Mouse (Mus musculus) neural tube, embryonic 14.5 days (tissue): ENCODE data around the gene Ndufab1. TPM values are rescaled to one million over a fixed set of nuclear protein-coding genes. Genes with fewer than 3 reads are reported as not detected.

ENCODE experiments used
- ATAC-seq: fragments of 200-750 bp; cut with Nextera tagmentation; 2 replicates; pipeline ENCODE4 v1.8.0; 2017; ENCODE audit warnings: low read depth, mild to moderate bottlenecking, moderate TSS enrichment, moderate library complexity
- H3K27ac ChIP-seq: fragments of 300-500 bp; sonication (generic); 2 replicates; pipeline ENCODE4 v1.5.1; 2014; ENCODE audit warnings: low read depth, mild to moderate bottlenecking, control low read depth, low read length, moderate library complexity, mixed read lengths
- H3K27me3 ChIP-seq: fragments of 300-500 bp; sonication (generic); 2 replicates; pipeline ENCODE4 v1.6.1; 2014; ENCODE audit warnings: low read length; ENCODE audit not compliant: control insufficient read depth, insufficient read depth
- H3K36me3 ChIP-seq: fragments of 300-500 bp; sonication (generic); 2 replicates; pipeline ENCODE4 v1.6.1; 2014; ENCODE audit warnings: low read length, mixed read lengths; ENCODE audit not compliant: control insufficient read depth, insufficient read depth
- H3K4me1 ChIP-seq: fragments of 300-500 bp; sonication (generic); 2 replicates; pipeline ENCODE4 v1.6.1; 2014; ENCODE audit warnings: low read length; ENCODE audit not compliant: control insufficient read depth, insufficient read depth
- H3K4me2 ChIP-seq: fragments of 300-500 bp; sonication (generic); 2 replicates; pipeline ENCODE4 v1.6.1; 2014; ENCODE audit warnings: mild to moderate bottlenecking, low read depth, low read length, control low read depth
- H3K4me3 ChIP-seq: fragments of 300-500 bp; sonication (generic); 2 replicates; pipeline ENCODE4 v1.5.1; 2014; ENCODE audit warnings: low read depth, low read length, control low read depth, mixed read lengths
- H3K9ac ChIP-seq: fragments of 300-500 bp; sonication (generic); replicated peaks from 2 replicates; pipeline ENCODE4 v1.6.1; 2014; ENCODE audit warnings: low read depth, mild to moderate bottlenecking, control low read depth, low read length, mixed read lengths
- H3K9me3 ChIP-seq: fragments of 300-500 bp; sonication (generic); 2 replicates; pipeline ENCODE4 v1.6.1; 2016; ENCODE audit warnings: low read length; ENCODE audit not compliant: control insufficient read depth
- WGBS: fragments of 180-500 bp; shearing (Covaris S2); extraction: QIAGEN DNeasy Blood & Tissue Kit; methylation state at CpG from one replicate; pipeline ENCODE4 v1.1.7; 2014; 5-methylcytosine and 5-hydroxymethylcytosine counted together
- polyA plus RNA-seq: library from polyadenylated mRNA; unstranded; fragments of >200 nt; fragmentation: Nextera tagmentation; extraction: Ambion mirVana; gene quantifications from 2 replicates; pipeline ENCODE4 v1.2.1, GENCODE M21; 2014

The Ndufab1 gene
- 725 and 732 TPM in 2 replicates for polyA plus RNA-seq

GRCm38 (mm10) chr7:122101747-122102244 is at the start of gene Ndufab1:
Gene Ndufab1, minus strand, starts transcription at chr7:122101886.
- no peaks in the 10 kb centered on the region for H3K27me3 ChIP-seq
- ATAC-seq, result peak; percentile 99
- H3K4me1 ChIP-seq, result peaks cover 6% of the 10 kb centered on the region
- H3K36me3 ChIP-seq, result peaks cover 6% of the 10 kb centered on the region; the same call in 1 of the 2 replicates
- peak within 1 kb of the TSS; percentile 64 for H3K4me2 ChIP-seq
- H3K9me3 ChIP-seq, result no peaks in the 10 kb centered on the region
- under 1% methylated on average over 36 of the region's 43 CpGs for WGBS
- H3K9ac ChIP-seq, result peak within 1 kb of the TSS; percentile 82
- H3K27ac ChIP-seq, result peak within 1 kb of the TSS; percentile 39; the same call in 1 of the 2 replicates
- H3K4me3 ChIP-seq, result peak within 1 kb of the TSS; percentile 71

- Histone ChIP-seq H3K4me1 (no peaks in the 10 kb centered on the region), H3K27ac (no peak overlapping the region), H3K36me3 (peaks cover 60% of the 10 kb centered on the region), H3K9ac (no peak overlapping the region), H3K27me3 (no peaks in the 10 kb centered on the region), H3K4me3 (no peak overlapping the region), H3K9me3 (no peaks in the 10 kb centered on the region), H3K4me2 (no peak overlapping the region)
- ATAC-seq, result no peak
These were observed 39.3 kb upstream of the Ndufab1 start for GRCm38 (mm10) chr7:122140991-122141390.

DNA sequence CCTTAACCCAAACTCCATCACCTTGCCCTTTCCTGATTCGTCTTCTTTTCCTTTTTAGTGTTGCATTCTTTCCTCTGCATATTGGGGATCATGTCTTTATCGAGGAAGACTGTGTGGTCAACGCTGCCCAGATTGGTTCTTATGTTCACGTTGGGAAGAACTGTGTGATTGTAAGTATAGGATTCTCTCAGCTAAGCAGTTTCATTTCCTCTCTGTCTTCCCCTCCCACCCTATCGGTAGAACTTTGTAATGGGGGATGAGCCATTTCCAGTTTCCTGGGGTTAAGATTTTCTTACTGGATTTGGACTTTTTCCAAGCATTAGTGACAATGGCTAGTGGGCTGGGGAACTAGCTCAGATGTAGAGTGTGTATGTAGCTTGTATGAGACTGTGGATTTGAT is 36.5 kb upstream of the Ndufab1 start:
- Histone ChIP-seq H3K4me1 (peaks cover 7% of the 10 kb centered on the region), H3K27me3 (no peaks in the 10 kb centered on the region), H3K4me3 (no peak overlapping the region), H3K9ac (no peak overlapping the region), H3K36me3 (peaks cover 43% of the 10 kb centered on the region), H3K4me2 (no peak overlapping the region), H3K27ac (no peak overlapping the region), H3K9me3 (no peaks in the 10 kb centered on the region)
- ATAC-seq, result no peak
- 96% methylated on average over 5 of the region's 5 CpGs for WGBS

- no peak overlapping the region for H3K27ac ChIP-seq
- ATAC-seq, result no peak
- H3K36me3 ChIP-seq, result peaks cover 36% of the 10 kb centered on the region
- no peaks in the 10 kb centered on the region for H3K9me3 ChIP-seq
- H3K4me2 ChIP-seq, result no peak overlapping the region
- no peak overlapping the region for H3K9ac ChIP-seq
- no peaks in the 10 kb centered on the region for H3K27me3 ChIP-seq
- H3K4me3 ChIP-seq, result no peak overlapping the region
- peaks cover 10% of the 10 kb centered on the region for H3K4me1 ChIP-seq
These were observed 35.4 kb upstream of the Ndufab1 start for GRCm38 (mm10) chr7:122137071-122137470.

DNA sequence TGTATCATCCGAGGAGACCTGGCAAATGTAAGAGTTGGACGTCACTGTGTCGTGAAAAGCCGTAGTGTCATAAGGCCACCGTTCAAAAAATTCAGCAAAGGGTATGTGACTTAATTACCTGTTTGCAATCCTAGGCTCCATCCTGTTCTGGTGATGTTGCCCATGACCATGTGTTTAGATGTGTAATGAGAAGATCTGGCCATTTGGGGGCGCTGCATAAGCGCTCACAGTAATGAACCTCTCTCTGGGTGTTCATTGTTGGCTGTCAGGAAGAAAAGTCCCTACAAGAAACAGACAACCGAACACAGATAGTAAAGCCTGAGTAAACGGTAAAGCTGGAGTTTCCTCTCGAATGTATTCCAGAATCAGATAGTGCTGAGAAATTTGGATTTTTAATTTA is 33.4 kb upstream of the Ndufab1 start:
- peaks cover 23% of the 10 kb centered on the region for H3K36me3 ChIP-seq
- H3K4me2 ChIP-seq, result no peak overlapping the region
- ATAC-seq, result no peak
- H3K4me3 ChIP-seq, result no peak overlapping the region
- no peaks in the 10 kb centered on the region for H3K27me3 ChIP-seq
- H3K4me1 ChIP-seq, result peaks cover 11% of the 10 kb centered on the region
- H3K9me3 ChIP-seq, result no peaks in the 10 kb centered on the region
- H3K9ac ChIP-seq, result no peak overlapping the region
- 76% methylated on average over 10 of the region's 10 CpGs for WGBS
- H3K27ac ChIP-seq, result no peak overlapping the region

GRCm38 (mm10) chr7:122133338-122133625 is 31.6 kb upstream of the Ndufab1 start:
- ATAC-seq, result no peak
- H3K36me3 ChIP-seq, result peaks cover 10% of the 10 kb centered on the region
- peak overlapping the region; percentile 65 for H3K4me2 ChIP-seq
- H3K9ac ChIP-seq, result peak overlapping the region; percentile 73
- peaks cover 11% of the 10 kb centered on the region for H3K4me1 ChIP-seq
- H3K4me3 ChIP-seq, result peak overlapping the region; percentile 85
- no peaks in the 10 kb centered on the region for H3K27me3 ChIP-seq
- WGBS, result 17% methylated on average over 8 of the region's 8 CpGs
- no peaks in the 10 kb centered on the region for H3K9me3 ChIP-seq
- H3K27ac ChIP-seq, result peak overlapping the region; percentile 70

GRCm38 (mm10) chr7:122132497-122133337 is 31.0 kb upstream of the Ndufab1 start, which contains the start of the genes Palb2 and Dctn5:
Gene Palb2, minus strand, starts transcription at chr7:122132985.
Gene Dctn5, plus strand, starts transcription at chr7:122133041.
- H3K27ac ChIP-seq, result peak within 1 kb of the TSS; percentile 70
- H3K36me3 ChIP-seq, result peaks cover 10% of the 10 kb centered on the region
- H3K4me1 ChIP-seq, result peaks cover 11% of the 10 kb centered on the region
- H3K4me2 ChIP-seq, result peak within 1 kb of the TSS; percentile 92
- H3K4me3 ChIP-seq, result peak within 1 kb of the TSS; percentile 85
- no peaks in the 10 kb centered on the region for H3K9me3 ChIP-seq
- no peaks in the 10 kb centered on the region for H3K27me3 ChIP-seq
- H3K9ac ChIP-seq, result peak within 1 kb of the TSS; percentile 73
- under 1% methylated on average over 54 of the region's 54 CpGs for WGBS
- peak; percentile 99 for ATAC-seq

- ATAC-seq, result no peak
- Histone ChIP-seq H3K9me3 (no peaks in the 10 kb centered on the region), H3K27ac (no peak overlapping the region), H3K4me3 (peak overlapping the region; percentile 85; the same call in 1 of the 2 replicates), H3K36me3 (peaks cover 12% of the 10 kb centered on the region), H3K4me2 (peak overlapping the region; percentile 92; the same call in 1 of the 2 replicates), H3K4me1 (peaks cover 11% of the 10 kb centered on the region), H3K27me3 (no peaks in the 10 kb centered on the region), H3K9ac (no peak overlapping the region)
These were observed 30.1 kb upstream of the Ndufab1 start for GRCm38 (mm10) chr7:122131834-122132233.

- Histone ChIP-seq H3K27ac (no peak overlapping the region), H3K9me3 (no peaks in the 10 kb centered on the region), H3K4me1 (no peaks in the 10 kb centered on the region; the same call in 1 of the 2 replicates), H3K4me3 (no peak overlapping the region), H3K27me3 (no peaks in the 10 kb centered on the region), H3K4me2 (no peak overlapping the region), H3K9ac (no peak overlapping the region), H3K36me3 (peaks cover 10% of the 10 kb centered on the region; the same call in 1 of the 2 replicates)
- ATAC-seq, result no peak
- 90% methylated on average over 11 of the region's 11 CpGs for WGBS
These were observed 25.3 kb upstream of the Ndufab1 start for GRCm38 (mm10) chr7:122126946-122127345.
